Mouse (Mus musculus) c-Kit-positive CD71-positive TER-119-positive erythroid progenitor cells, embryonic 14.5 days (primary cell): Measurements from ENCODE around the gene Epha3.

Source experiments
- DNase-seq: peaks from one replicate; pipeline ENCODE4 v3.0.0-alpha.2; 2013; ENCODE audit warnings: low spot score

Epha3 gene

DNA sequence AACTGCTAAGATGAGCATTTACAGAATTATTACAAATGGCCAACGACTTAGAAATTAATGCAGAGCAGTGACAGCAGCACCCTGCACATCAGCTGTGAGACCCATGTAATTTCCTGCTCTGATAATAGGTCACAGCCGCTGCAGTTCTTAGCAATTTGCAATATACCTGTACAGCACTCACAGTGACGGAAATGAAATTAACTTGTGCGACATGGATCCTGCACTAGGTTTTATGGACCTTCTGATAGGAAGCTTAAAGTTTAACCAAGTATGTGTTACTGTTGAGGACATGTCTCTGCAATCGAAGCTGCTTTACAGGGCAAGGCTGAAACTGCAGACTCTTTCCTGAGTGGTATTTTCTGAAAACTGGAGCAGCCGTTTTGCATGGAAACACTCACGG is 80.4 kb downstream of the Epha3 start:
- DNase-seq: no peak

DNA sequence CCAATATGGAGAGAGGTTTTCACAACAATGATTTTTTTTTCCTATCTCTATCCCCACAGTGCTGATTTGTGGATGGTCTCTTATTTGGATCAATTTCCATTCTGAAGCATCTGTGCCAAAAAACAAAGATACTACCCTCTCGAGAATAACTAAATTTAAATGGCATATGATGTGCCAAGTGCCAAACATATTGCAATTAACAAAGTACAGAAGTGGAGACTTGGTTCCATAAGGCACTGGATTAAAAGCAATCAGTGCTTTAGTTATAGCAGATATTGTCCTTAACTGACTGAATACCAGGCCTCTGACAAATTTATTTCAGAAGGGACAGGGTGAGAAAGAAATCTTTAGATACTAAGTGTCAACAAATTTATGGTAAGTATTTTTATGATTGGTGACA is 81.9 kb downstream of the Epha3 start:
- no peak for DNase-seq

DNA sequence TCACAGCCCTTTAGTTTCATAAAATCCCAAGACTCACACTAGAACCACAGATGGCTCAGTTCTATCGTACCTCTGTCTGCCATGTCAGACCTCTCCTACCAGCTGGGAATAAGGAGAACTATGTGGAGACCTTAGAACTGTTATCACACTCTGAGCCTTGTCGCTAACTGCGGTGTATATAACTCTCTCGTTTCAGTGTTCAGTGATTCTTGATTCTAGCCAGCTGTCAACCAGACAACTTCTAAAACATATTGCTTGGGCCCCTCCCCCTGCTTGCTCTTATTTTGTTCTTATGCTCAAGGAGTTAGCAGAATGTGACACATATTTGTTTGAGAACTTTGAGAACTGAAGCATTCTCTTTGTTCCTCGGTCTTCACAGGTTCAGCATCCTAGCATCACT is 83.8 kb downstream of the Epha3 start:
- no peak for DNase-seq

DNA sequence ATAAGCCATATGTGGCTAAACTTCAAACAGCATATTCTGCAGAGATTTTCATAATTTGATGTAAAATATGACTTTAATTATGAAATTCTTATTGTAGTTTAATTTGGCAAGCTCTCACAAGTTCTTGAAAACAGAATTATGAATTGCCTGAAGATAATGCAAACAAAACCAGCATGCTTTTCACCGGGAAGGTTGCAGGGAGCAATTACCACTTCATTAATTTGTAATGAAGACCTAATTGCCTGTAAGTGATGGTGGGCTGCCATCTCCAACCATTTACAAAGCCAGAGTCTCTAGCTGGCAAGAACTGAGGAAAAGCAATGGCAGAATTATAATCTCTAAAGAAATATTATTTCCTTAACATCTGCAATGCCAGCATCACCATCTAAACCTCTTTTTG is 86.2 kb downstream of the Epha3 start:
- no peak for DNase-seq

DNA sequence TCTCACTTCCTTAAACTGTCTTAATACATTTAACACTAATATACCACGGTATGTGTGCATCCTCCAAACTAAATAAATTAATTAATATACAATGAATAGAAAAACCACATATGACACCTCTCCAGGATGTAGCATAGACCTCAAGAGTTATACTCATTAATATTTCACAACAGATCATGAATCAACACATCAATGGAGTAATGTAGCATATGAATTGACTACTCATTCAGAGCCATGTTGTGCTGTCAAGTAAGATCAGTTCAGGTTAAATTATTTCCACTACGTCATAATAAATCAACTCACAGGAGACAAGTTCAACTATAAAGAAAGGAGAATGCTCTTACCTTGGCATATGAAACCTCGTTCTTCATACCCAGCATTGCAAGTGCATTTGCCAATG is 91.4 kb downstream of the Epha3 start:
- DNase-seq: no peak

DNA sequence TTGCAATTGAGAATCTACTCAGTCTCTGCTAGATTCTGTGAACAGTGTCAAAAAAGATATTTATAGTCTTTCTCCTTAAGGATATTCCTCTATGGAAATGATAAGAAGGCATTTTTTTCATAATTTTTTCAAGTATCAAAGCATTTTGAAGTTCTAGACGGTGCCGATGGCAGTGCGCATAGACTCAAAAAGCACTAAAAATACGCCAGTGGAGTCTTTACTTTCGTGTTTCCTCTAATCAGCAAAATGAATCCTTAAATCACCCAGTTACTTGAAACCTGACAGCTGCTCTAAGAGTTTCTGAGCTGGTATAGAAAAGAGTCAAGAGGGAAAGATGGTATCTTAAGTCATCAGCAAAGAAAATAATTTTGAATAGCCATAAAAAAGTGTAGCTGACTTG is 96.4 kb downstream of the Epha3 start:
- no peak for DNase-seq

DNA sequence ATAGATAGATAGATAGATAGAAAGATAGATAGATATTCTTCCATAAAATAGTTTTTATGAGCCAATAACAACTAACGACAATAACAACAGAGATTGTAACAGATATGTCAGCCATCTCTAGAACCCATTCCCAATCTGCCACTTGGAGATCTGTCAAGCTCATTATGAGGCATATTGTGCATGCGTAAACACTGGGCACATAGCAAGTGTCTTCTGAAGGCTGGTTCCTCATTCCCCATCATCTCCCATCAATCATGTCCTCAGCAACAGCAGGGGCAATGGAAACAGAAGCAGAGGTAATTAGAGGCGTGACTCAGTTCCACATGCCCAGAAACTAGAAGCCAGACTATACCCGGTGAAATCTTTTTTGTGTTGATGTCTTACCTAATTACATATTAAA is 102.8 kb downstream of the Epha3 start:
- no peak for DNase-seq

DNA sequence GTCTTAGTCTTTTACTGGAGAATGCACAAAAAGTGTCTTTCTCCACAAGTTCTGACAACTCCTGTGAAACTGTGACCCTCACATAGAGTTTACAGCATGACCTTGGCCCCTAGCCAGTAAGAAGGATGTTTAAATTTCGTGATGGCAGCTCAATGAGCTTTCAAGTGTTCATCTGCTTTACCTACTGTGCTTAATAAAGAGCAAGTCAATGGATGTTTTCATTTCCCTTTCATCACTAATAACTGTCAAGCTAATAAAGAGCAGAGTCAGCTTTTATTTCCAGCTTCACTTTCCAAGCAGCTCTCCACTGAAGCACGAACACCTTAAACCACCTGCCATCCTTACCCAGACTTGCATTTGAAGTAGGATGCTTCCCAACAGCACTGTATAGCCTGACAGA is 103.9 kb downstream of the Epha3 start:
- DNase-seq: no peak

DNA sequence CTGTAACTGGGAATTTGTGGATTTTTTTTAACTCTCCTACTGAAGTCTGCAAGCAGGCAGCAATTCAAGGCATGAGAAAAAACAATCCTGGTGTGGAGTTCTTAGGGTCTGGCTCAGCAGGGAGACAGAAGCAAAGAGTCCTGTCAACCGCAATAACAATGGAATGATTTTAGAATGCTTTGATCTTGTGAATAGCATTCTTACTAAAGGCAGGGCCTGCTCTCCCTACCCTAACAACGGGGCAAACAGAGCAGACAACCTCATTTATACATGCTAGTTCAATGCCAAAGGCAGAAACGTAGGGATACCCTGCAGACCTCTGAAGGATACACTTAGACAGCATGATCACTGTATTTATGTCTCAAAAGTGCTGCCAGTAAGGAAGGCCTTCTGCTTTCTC is 110.9 kb downstream of the Epha3 start:
- no peak for DNase-seq

DNA sequence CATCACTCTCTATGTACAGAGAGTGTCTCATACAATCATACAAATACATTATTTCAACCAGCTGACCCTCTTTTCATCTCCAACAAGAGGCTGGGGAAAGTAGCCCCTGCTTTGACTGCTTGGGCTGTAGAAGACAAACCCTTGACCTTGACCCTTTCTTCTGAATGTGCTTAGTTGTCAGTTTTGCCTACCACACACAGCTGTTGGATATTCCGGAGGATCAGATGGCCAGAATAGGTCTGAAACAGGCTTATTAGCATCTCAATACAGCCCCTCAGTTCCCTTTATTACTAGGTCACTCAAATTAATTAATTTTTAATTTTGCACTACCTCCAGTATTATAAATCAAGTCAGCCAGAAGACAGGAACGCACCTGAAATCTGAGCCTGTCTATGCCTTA is 116.2 kb downstream of the Epha3 start:
- DNase-seq: no peak

DNA sequence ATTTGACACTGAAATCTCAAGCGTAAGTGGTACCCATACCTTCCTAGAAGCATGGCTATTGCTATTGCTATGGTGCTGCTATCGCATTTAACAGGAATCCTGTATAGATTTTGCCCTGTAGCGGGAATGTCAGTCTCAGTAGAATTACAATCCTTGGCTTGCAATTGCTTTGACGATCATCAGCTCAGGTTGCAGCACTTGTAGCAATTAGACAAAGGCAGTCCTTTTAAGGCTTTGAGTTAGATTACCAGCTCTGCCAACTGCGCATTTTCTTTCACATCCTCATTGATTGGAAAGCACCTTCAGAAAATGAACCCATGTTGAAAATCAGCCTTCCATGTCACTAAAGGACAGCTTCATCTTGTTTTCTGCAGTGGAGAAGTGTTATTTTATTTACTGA is 118.5 kb downstream of the Epha3 start:
- DNase-seq: no peak

DNA sequence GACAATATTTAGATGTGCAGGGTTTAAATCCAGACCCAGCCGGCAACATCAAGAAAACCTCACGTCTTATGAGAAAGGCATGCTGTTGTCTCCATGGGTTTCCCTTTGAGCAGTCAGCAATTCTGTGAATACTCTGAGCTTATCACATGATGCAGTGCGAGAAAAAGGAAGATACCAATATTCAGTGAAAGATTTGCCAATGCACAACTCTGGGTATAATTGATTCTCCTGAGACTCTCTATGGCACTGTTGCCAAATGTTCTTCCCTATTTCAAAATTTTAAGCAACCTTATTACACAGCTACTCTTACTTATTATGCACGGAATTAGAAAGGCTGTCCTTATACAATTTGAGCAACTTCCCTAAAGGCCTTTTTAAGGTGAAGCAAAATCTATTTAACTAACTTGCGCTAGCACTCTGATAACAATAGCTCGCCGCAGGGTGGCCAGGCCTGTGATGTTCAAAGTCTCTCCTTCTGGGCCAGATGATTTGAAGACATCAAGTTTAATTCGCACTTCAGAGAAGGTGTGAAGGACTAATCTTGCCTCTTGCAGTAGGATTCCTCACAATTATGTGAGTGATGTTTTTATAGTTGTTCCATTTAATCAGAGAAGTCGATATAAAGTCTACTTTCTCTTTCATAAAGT is 120.6 kb downstream of the Epha3 start:
- no peak for DNase-seq

DNA sequence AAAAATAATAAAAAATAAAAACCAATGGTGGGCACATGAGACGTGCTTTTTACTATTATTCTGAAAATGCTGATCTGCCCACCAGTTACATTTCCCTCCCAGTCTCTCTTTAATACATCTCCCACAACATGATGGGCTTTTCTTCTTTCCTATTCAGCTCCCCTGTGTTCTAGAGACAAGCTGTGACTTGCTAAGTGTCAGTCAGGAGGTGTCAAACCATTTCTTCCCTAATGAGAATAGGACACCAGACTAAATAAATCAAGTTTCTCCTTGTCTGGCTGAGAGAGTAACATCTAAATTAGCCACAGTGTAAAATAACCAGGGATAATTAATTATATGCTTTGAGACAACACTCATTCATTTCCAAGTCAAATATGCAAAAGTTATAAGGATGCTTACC is 144.7 kb downstream of the Epha3 start:
- no peak for DNase-seq

DNA sequence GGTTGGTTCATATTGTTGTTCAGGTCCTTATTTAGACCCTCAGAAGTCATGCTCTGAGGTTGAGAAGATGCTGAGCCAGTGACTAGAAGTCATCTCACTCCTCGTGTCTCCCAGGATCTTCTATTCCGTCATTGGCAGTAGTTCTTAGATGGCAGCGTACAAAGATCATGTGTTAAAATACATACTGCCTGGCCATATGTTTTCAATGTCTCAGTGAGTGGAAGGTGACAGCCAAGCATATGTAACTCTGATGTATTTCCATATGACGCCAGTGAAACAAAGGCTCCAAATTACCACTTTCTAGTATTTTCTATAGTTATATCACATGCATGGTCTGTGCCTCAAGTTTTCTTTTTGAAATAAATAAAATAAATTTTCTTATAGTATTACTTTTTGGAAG is 146.7 kb downstream of the Epha3 start:
- DNase-seq: no peak

DNA sequence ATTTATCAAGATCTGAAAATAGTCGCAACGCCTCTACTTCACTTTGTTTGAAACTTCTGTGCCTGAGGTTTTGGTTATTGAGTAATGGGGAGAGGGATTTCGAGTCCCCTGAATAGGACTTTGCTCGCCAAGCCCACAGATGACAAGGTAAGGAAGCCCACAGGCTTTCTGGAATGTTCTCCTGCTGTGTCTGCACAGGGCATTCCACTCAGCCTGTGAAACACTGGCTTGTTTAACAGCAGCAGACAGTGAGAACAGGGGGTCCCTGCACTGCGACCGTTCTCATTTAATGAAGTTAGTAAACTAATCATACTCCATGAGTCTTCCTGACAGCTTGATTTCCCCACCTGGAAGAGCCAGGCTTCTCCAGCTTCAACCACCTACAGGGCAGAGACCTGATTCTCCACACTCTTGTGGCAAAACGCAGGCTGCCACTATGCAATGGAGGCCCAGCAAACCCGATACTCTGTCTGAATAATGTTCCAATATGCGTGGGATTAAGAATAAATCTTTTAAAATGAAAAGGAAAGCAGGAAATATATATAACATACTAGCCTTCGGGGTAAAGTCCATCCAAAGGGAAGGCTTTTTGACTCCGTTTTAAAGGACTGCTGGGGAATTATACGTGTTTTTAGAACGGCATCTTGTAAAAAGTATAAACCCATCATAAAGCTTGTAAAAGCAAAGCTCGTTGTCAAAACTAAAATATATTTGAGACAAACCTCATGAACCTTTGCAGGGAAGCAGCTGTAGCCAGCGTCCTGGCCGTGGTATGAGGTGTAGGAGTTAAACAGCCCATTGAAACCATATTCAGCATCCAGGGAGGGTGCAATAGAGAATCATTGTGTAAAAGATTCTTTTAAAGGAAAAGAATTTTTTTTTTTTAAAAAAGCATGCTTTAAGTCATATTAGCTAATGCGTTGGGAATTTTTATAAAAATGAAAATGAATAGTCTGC is 156.8 kb downstream of the Epha3 start:
- DNase-seq: no peak

DNA sequence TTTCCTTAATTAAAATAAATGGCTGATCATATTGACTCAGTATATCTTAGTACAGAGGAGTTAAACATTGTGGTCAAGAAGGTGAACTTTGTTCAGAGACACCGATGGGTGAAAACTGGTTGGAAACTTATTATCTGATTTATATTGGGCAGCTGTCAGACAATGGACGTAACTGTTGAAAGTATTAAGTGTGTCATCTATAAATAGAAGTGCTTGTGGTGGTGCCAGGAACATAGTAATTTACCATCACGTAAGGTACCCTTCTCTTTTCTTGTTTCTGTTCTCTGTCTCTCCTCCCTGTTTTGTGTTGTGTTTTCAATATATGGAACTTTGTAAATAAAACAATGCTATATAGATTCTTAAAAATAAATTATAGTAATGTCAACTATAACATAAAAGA is 174.6 kb downstream of the Epha3 start:
- no peak for DNase-seq

DNA sequence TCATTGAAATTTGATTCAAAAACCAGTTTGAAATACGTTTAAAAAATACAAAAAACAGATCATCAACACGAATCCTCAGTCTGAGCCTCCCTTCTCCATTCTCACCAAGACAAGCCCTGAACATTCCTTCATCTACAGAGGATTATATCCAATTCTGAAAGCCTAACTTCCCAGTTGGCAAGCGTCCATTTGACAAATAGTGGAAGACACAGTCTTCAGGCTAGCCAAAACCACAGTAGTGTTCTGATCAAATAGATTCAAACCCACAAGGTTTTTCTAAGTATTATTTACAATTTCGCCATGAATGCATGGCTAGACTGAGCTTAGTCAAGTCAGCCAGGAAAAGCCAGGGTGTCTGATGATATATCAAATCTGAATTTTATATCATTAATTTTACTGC is 179.8 kb downstream of the Epha3 start:
- DNase-seq: no peak

DNA sequence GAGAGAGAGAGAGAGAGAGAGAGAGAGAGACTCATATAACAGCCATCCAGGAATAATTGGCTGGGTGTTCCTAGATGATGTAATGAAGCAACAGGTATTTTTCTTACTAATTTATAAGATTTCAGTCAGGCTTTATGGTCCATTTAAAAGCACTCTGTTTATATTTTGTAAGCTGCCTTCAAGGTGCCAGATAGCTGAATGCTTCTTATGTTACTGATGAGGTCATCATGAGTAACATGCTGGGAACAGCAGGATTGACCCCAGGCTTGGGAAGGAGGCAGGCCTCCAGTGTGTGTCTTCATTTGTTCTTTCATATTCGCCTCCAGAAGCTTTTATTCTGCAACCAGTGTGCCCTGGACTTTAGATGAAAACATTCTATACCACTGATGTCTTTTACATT is 189.5 kb downstream of the Epha3 start:
- no peak for DNase-seq

DNA sequence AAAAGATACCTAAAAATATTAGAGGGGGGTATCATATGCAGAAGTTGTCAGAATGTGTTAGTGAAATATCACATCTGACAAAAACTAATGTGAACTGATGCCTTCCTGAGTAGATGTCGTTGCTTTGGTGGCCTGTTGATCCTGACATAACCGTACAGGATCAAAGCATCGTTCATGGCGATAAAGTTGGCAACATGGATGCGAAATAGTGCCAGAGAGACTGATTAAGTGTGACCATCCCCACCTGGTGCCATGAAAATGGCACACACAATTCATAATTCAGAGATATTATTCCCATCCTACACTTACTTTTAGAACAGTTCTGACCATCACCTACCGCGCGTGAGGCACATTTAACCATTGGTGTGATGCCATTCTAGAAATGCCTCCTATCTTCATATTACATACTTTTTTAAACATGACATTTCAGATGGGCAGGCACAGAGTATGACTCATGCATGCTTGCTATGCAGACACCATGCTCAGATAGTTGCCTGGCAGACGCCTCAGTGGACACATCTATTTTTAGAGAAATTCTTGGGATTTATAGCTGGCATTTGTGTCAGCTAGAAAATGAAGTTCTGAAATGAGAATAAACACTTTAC is 190.6 kb downstream of the Epha3 start:
- DNase-seq: no peak

DNA sequence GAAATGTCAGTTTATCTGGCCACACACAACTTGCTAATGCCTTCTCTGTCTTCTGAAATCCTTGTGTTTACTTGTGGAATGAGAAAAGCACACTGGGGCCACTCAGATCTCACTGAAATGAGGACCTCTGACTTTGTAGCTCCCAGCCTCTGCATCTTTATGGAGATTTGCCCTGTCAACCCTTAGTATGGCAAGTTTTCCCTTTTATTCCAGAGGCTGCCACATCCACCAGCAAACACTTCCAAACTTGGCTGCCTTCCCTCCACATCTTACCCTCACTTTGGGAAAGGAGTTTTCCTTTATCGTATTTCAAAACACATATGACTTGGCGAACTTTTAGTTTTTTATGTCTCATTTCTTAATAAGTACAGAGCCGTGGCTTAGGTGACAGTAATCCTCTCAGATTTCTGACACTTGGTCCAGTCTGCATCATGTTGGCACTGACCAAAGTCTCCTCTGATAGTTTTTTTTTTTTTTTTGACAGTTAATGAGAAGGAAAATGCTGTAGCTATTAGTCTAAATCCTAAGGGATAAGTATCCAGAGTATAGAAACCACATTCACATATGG is 198.0 kb downstream of the Epha3 start:
- no peak for DNase-seq

DNA sequence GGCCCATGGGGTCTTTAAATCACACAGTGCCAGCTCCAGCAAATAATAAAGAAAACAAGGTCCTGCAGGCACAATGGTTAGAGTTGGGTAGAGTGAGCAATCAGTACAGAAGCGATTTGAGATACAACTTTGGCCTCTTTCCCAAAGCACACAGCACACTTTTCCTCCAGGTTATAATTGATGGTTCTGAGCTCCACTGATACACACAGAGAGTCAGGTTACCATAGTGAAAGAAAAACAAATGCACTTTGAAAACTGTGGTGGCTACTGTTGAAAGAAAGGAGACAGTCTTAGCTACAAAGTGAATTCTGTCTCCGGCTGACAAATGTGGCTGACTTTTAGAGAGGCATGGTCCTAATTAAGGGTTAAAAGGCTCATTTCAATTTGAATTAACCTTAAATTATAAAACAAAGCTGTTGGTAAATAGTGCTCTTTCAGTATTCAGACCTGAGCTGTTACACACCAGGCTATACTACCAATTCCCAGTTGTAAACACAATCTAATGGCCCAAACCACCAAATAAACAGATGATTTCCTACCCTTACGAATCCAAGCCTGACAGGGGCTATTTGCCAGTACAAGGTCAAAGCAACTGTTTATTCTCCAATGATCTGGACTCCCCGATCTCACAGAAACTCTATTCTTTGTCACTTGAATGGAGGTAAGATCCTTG is 205.5 kb downstream of the Epha3 start:
- no peak for DNase-seq

DNA sequence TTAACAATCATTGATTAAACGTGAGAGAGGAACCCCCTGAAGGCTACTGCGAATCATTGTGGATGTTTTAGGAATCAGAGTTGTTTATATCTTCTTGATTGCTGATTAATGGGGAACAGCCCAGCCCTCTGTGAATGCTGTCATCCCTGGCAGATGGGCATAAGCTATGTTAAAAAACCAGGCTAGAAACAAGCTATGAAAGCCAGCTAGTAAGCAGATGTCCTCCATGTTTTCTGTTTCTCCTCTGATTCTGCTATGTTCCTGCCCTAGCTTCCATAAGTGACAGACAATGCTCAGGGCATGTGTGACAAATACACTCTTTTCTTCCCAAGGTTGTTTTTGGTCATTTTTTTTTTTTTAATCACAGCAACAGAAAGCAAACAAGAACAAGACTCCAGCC is 206.2 kb downstream of the Epha3 start:
- DNase-seq: no peak
